Mouse (Mus musculus) liver, embryonic 14.5 days (tissue): Measurements from ENCODE around the gene Pfdn4. TPM values are rescaled to one million over a fixed set of nuclear protein-coding genes. Genes with fewer than 3 reads are reported as not detected.

ENCODE experiments used
- ATAC-seq: fragments of 200-750 bp; cut with Nextera tagmentation; 2 replicates; pipeline ENCODE4 v1.8.0; 2017; ENCODE audit warnings: moderate number of reproducible peaks, mild to moderate bottlenecking, moderate library complexity; ENCODE audit not compliant: insufficient read depth
- DNase-seq, 3 experiments: peaks; one replicate each; pipeline ENCODE4 v3.0.0-alpha.2; 2012 to 2013; ENCODE audit warnings: low read depth in 3 of 3, low spot score in 3 of 3
- H3K27ac ChIP-seq: fragments of 300-500 bp; sonication (generic); 2 replicates; pipeline ENCODE4 v1.5.1; 2014; ENCODE audit warnings: moderate library complexity, mild to moderate bottlenecking, control low read depth, inconsistent platforms
- H3K27me3 ChIP-seq: fragments of 300-500 bp; sonication (generic); 2 replicates; pipeline ENCODE4 v1.6.1; 2014; ENCODE audit warnings: mild to moderate bottlenecking, low read length, moderate library complexity; ENCODE audit not compliant: control insufficient read depth, insufficient read depth
- H3K36me3 ChIP-seq: fragments of 300-500 bp; sonication (generic); replicated peaks from 2 replicates; pipeline ENCODE4 v1.6.1; 2014; ENCODE audit warnings: low read depth; ENCODE audit not compliant: control insufficient read depth, insufficient read depth
- H3K4me1 ChIP-seq, 2 experiments: fragments of 200-500 bp in 1 of 2; fragments of 300-500 bp in 1 of 2; sonication (generic) in 1 of 2; replicated peaks; 2 replicates each; pipeline ENCODE4 v1.6.1; 2012 to 2014; ENCODE audit warnings: antibody characterized with exemption in 1 of 2, inconsistent platforms in 1 of 2, low read length in 1 of 2; ENCODE audit not compliant: control insufficient read depth in 2 of 2, insufficient read depth in 2 of 2
- H3K4me2 ChIP-seq: fragments of 300-500 bp; sonication (generic); 2 replicates; pipeline ENCODE4 v1.6.1; 2014; ENCODE audit warnings: low read depth, mild to moderate bottlenecking, control low read depth, moderate library complexity
- H3K4me3 ChIP-seq, 2 experiments: fragments of 200-500 bp in 1 of 2; fragments of 300-500 bp in 1 of 2; sonication (generic) in 1 of 2; 2 replicates each; pipeline ENCODE4 v1.5.1; 2012 to 2014; ENCODE audit warnings: low read depth in 2 of 2, low read length in 2 of 2, mild to moderate bottlenecking in 2 of 2, control low read depth in 1 of 2, inconsistent platforms in 1 of 2, moderate library complexity in 1 of 2; ENCODE audit not compliant: insufficient read depth in 1 of 2
- H3K9ac ChIP-seq: fragments of 300-500 bp; sonication (generic); replicated peaks from 2 replicates; pipeline ENCODE4 v1.6.1; 2014; ENCODE audit warnings: mild to moderate bottlenecking, control low read depth, moderate library complexity
- H3K9me3 ChIP-seq: fragments of 300-500 bp; sonication (generic); 2 replicates; pipeline ENCODE4 v1.6.1; 2016; ENCODE audit warnings: low read length, mixed read lengths; ENCODE audit not compliant: control insufficient read depth
- CTCF ChIP-seq: IDR thresholded peaks from 2 replicates; pipeline ENCODE4 v1.5.1; 2016; ENCODE audit warnings: antibody characterized with exemption, low read depth, control low read depth
- EP300 ChIP-seq: IDR thresholded peaks from 2 replicates; pipeline ENCODE4 v1.6.1; 2016; ENCODE audit warnings: antibody characterized with exemption, low read depth
- WGBS: fragments of 180-500 bp; shearing (Covaris S2); extraction: QIAGEN DNeasy Blood & Tissue Kit; methylation state at CpG from one replicate; pipeline ENCODE4 v1.1.7; 2014; ENCODE audit not compliant: insufficient replicate concordance; 5-methylcytosine and 5-hydroxymethylcytosine counted together
- polyA plus RNA-seq, 2 experiments: library from polyadenylated mRNA; depleted of rRNA in 1 of 2; stranded (reverse) in 1 of 2; unstranded in 1 of 2; fragments of >200 nt; fragmentation: Nextera tagmentation in 1 of 2; extraction: Ambion mirVana in 1 of 2; gene quantifications; 2 replicates each; pipeline versions ENCODE4 v1.2.1 to v1.2.3; 2012 to 2014

Gene Pfdn4
- polyA plus RNA-seq, 2 experiments, result 24.7 to 45.1 TPM

DNA sequence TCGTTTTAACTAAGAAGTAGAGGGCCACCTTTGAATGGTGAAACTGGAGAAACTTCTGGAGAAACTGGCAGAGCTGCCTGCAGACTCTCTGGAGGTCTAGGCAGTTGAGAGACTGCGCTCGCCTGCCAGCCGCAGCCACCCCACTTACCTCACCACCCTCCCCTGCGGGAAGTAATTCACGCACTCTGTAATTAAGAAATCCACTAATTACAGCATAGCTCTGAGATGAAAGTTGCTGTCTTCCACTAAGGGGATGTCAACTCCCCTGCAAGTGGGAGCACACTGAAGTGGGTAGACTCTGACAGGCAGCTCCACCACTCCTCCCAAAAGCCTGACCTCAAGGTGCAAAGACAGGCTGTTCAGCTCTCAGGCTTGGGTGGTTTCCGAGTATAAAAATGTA lies 55.9 kb downstream of the Pfdn4 start:
- no peaks in the 10 kb centered on the region for H3K4me1 ChIP-seq
- no peak overlapping the region for H3K4me3 ChIP-seq
- H3K36me3 ChIP-seq, result no peaks in the 10 kb centered on the region
- no peaks in the 10 kb centered on the region for H3K9me3 ChIP-seq
- 64% methylated on average over 7 of the region's 7 CpGs for WGBS
- no peak overlapping the region for H3K27ac ChIP-seq
- no peak overlapping the region for H3K4me2 ChIP-seq
- H3K9ac ChIP-seq, result no peak overlapping the region
- TF ChIP-seq EP300, result no peak
- no peak for TF ChIP-seq CTCF
- ATAC-seq, result no peak
- no peaks in the 10 kb centered on the region for H3K27me3 ChIP-seq
- no peak for DNase-seq

DNA sequence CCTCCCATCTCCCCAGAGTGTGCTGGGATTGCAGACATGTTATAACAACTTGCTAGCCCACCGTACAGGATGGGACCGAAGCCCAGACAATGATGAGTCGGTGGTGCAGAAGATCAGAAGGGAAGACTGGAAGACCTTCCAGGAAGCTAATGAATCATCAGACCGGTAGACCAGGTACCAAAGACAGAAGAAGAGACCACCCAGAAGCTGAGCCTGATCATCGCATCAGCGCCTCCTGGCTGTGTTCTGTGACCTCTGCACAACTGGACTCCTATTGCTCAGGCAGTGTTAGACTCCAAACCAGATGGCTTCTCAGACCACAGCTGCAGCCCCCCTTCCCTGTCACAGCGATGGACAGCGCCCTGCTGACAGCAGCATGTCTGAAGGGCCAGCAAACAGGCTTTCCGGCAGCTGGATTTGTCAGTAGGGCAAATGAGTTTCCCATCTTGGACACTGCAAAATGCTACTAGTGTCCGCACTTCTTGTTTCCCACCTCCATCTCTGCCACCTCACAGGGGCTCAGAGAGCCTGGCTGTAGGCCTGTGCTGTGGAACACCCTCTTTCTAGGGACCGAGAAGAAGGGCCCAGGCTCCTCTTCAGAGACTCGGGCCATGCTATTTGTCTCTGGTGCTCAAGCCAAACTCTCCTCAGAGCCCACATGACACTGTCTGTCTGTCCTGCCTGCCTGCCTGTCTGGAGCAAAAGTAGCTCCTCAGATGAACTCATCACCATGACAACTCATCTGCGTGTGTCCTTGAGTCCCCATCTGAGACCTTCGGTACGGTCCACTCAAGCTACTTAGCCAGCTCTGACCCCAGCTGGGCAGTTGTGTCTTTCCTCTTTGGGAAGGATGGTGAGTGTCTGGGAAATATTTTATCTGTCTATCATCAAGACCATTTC lies 68.0 kb downstream of the Pfdn4 start:
- Histone ChIP-seq H3K36me3 (no peaks in the 10 kb centered on the region), H3K9ac (no peak overlapping the region), H3K27ac (no peak overlapping the region), H3K4me1 (no peaks in the 10 kb centered on the region), H3K4me3 (no peak overlapping the region), H3K4me2 (no peak overlapping the region), H3K9me3 (no peaks in the 10 kb centered on the region), H3K27me3 (no peaks in the 10 kb centered on the region)
- ATAC-seq (no peak), DNase-seq (no peak)
- 69% methylated on average over 15 of the region's 15 CpGs for WGBS
- TF ChIP-seq EP300 (no peak), CTCF (no peak)

DNA sequence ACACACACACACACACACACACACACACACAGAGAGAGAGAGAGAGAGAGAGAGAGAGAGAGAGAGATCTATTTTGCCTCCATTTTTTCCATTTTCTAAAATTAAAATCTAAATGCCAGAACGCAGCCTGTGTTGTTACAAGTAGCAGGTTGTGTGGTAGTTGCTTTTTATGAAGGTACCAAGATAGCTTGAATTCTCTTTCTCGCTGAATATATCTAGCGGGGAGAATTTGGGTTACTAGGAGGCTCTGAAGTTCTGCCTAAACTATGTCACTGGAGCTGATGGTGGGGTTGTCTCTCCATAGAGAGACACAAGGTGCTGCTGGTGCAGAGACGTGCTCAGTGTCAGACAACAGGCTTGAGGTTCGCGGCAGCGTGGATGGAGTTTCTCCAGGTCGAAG lies 68.8 kb downstream of the Pfdn4 start:
- H3K9ac ChIP-seq, result no peak overlapping the region
- H3K9me3 ChIP-seq, result no peaks in the 10 kb centered on the region
- TF ChIP-seq CTCF (no peak), EP300 (no peak)
- no peak overlapping the region for H3K4me3 ChIP-seq
- no peaks in the 10 kb centered on the region for H3K36me3 ChIP-seq
- no peaks in the 10 kb centered on the region for H3K4me1 ChIP-seq
- ATAC-seq, result no peak
- DNase-seq, result no peak
- WGBS, result 65% methylated on average over 8 of the region's 8 CpGs
- no peak overlapping the region for H3K4me2 ChIP-seq
- no peaks in the 10 kb centered on the region for H3K27me3 ChIP-seq
- H3K27ac ChIP-seq, result no peak overlapping the region

Other genes with a start within 250 kb of the Pfdn4 start
- 3.0 and 3.9 TPM in 2 replicates for gene Bcas1, start 68.6 kb upstream of the Pfdn4 start, polyA plus RNA-seq (2012; rRNA removed)
- 5.7 and 6.0 TPM in 2 replicates for gene Bcas1, start 68.6 kb upstream of the Pfdn4 start, polyA plus RNA-seq (2014; fragmentation: Nextera tagmentation; extraction: Ambion mirVana)
- gene Cyp24a1, start 717 bp downstream of the Pfdn4 start, polyA plus RNA-seq (2012; rRNA removed), result not detected in 2 replicates
- not detected in 2 replicates for gene Cyp24a1, start 717 bp downstream of the Pfdn4 start, polyA plus RNA-seq (2014; fragmentation: Nextera tagmentation; extraction: Ambion mirVana)
- gene 4930470P17Rik, start 105.6 kb downstream of the Pfdn4 start, polyA plus RNA-seq (2012; rRNA removed), result not detected in 2 replicates
- not detected in 2 replicates for gene 4930470P17Rik, start 105.6 kb downstream of the Pfdn4 start, polyA plus RNA-seq (2014; fragmentation: Nextera tagmentation; extraction: Ambion mirVana)
- gene Dok5, start 235.4 kb downstream of the Pfdn4 start, polyA plus RNA-seq (2012; rRNA removed), result 0.19 and 0.21 TPM in 2 replicates
- 0.15 and 0.20 TPM in 2 replicates for gene Dok5, start 235.4 kb downstream of the Pfdn4 start, polyA plus RNA-seq (2014; fragmentation: Nextera tagmentation; extraction: Ambion mirVana)